Mouse (Mus musculus) neural tube, embryonic 15.5 days (tissue): ENCODE measurements around the gene Phactr4. TPM values are rescaled to one million over a fixed set of nuclear protein-coding genes. Genes with fewer than 3 reads are reported as not detected.
A peak's percentile ranks its signal among the peaks of the same experiment; 100 is the strongest.
"Not testable (repeated sequence)": the region's sequence is repeated elsewhere in the genome, so short reads cannot be mapped to it uniquely, and the experiment has no call there.

ENCODE experiments used
- ATAC-seq: fragments of 200-750 bp; cut with Nextera tagmentation; 2 replicates; pipeline ENCODE4 v1.8.0; 2017; ENCODE audit warnings: mild to moderate bottlenecking, moderate TSS enrichment, moderate library complexity; ENCODE audit not compliant: low FRiP score
- H3K27ac ChIP-seq: fragments of 300-500 bp; sonication (generic); replicated peaks from 2 replicates; pipeline ENCODE4 v1.5.1; 2015; ENCODE audit warnings: mild to moderate bottlenecking, inconsistent platforms
- H3K27me3 ChIP-seq: fragments of 300-500 bp; sonication (generic); replicated peaks from 2 replicates; pipeline ENCODE4 v1.6.1; 2015; ENCODE audit warnings: inconsistent platforms
- H3K36me3 ChIP-seq: fragments of 300-500 bp; sonication (generic); 2 replicates; pipeline ENCODE4 v1.6.1; 2015; ENCODE audit warnings: inconsistent platforms
- H3K4me1 ChIP-seq: fragments of 300-500 bp; sonication (generic); 2 replicates; pipeline ENCODE4 v1.6.1; 2015; ENCODE audit warnings: inconsistent platforms
- H3K4me2 ChIP-seq: fragments of 300-500 bp; sonication (generic); 2 replicates; pipeline ENCODE4 v1.6.1; 2015; ENCODE audit warnings: inconsistent platforms, mild to moderate bottlenecking, moderate library complexity
- H3K4me3 ChIP-seq: fragments of 300-500 bp; sonication (generic); replicated peaks from 2 replicates; pipeline ENCODE4 v1.5.1; 2015; ENCODE audit warnings: mild to moderate bottlenecking, inconsistent platforms
- H3K9ac ChIP-seq: fragments of 300-500 bp; sonication (generic); replicated peaks from 2 replicates; pipeline ENCODE4 v1.6.1; 2015; ENCODE audit warnings: mild to moderate bottlenecking, inconsistent platforms
- H3K9me3 ChIP-seq: fragments of 300-500 bp; sonication (generic); replicated peaks from 2 replicates; pipeline ENCODE4 v1.6.1; 2016; ENCODE audit warnings: inconsistent platforms
- WGBS: fragments of 180-500 bp; shearing (Covaris S2); methylation state at CpG from one replicate; pipeline ENCODE4 v1.1.7; 2015; ENCODE audit warnings: mixed read lengths; 5-methylcytosine and 5-hydroxymethylcytosine counted together
- polyA plus RNA-seq: library from polyadenylated mRNA; unstranded; fragments of >200 nt; fragmentation: Nextera tagmentation; extraction: Ambion mirVana; gene quantifications from 2 replicates; pipeline ENCODE4 v1.2.1, GENCODE M21; 2015

Gene Phactr4
- polyA plus RNA-seq, 1 experiment from 2014 or later, result 6.5 TPM

- H3K27me3 ChIP-seq, result no peaks in the 10 kb centered on the region
- no peaks in the 10 kb centered on the region for H3K4me1 ChIP-seq
- H3K9ac ChIP-seq, result no peak overlapping the region
- no peaks in the 10 kb centered on the region for H3K36me3 ChIP-seq
- ATAC-seq, result no peak
- no peak overlapping the region for H3K4me3 ChIP-seq
- H3K4me2 ChIP-seq, result no peak overlapping the region
- 88% methylated on average over 8 of the region's 8 CpGs for WGBS
- no peaks in the 10 kb centered on the region for H3K9me3 ChIP-seq
- no peak overlapping the region for H3K27ac ChIP-seq
Measured at GRCm38 (mm10) chr4:132444516-132444915, 22.2 kb upstream of the Phactr4 start.

DNA sequence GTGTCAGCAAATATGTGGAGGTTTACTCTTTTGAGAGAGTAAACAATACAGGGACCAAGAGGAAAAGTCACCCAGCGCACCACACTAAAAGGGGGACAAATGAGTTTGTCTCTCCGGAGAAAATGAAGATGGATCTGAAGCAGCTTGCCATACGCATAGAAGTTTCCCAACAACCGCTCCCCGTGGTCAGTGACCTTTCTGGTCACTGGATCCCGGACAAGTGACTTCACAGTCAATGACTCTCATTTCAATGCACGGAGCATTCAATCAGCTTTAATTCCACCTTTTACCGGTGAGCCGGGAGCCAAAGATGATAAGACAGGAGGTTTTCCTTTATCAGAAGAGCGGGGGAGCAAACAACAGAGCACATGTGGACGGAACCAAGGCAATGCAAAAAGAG is 15.6 kb upstream of the Phactr4 start:
- WGBS, result 19% methylated on average over 11 of the region's 11 CpGs
- H3K9me3 ChIP-seq, result no peaks in the 10 kb centered on the region
- no peak overlapping the region for H3K9ac ChIP-seq
- no peak for ATAC-seq
- no peak overlapping the region for H3K27ac ChIP-seq
- no peaks in the 10 kb centered on the region for H3K4me1 ChIP-seq
- H3K4me3 ChIP-seq, result no peak overlapping the region
- no peak overlapping the region for H3K4me2 ChIP-seq
- no peaks in the 10 kb centered on the region for H3K36me3 ChIP-seq
- no peaks in the 10 kb centered on the region for H3K27me3 ChIP-seq

DNA sequence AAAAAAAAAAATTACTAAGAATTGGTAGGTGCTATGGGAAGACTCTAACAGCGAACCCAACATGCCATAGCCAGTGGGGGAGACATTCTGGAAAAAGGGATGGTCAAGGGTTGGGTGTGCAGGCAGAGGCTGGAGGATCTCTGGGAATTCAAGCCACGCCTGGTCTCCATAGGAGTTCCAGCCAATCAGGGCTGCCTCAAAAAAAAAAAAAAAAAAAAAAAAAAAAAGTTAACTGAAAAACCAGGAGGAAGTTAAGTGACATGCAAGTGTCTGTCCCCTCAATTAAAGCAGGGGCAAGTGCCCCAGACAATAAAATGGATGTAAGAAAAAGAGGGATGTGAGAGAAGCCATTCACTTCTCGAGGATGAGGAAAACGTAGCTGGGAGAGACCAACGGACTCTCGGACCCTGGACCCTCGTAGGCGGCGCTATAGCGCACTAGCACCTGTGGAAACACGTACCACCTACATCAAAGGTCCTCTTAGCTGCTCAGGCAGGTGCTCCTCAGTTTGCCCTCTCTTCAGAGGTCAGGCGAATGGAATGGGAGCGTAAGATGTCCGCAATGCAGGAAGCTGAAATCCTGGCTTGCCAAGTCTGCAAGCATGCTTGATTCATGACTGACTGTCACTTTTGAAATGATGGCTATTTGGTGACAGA is 10.6 kb upstream of the Phactr4 start:
- 18% methylated on average over 14 of the region's 14 CpGs for WGBS
- H3K36me3 ChIP-seq, result no peaks in the 10 kb centered on the region

DNA sequence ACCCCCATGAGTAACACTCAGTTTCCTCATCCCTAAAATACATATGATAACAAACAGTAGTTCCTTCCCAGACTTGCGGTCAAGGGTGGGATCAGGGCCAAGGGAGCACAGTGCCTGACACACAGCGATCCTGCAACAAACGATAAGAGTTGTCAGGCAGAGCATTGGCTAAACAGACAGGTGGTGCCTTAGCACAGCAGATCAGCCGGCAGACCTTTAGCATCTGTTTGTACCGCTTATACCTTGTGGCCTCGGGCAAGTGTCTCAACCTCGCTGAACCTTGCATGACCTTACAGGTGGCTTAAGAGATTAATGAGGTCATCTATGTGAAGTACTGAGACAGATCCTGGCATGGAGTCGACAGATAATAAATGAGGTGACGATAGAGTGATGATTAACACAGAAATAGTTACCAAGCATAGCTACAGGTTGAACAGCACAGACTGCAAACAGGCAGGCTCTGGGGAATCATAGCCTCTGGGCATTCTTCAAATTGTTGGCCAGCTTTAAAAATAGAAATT is 5.8 kb upstream of the Phactr4 start:
- Histone ChIP-seq H3K9ac (no peak overlapping the region), H3K27ac (no peak overlapping the region), H3K27me3 (no peaks in the 10 kb centered on the region), H3K4me1 (no peaks in the 10 kb centered on the region), H3K9me3 (no peaks in the 10 kb centered on the region), H3K4me2 (no peak overlapping the region), H3K4me3 (no peak overlapping the region), H3K36me3 (no peaks in the 10 kb centered on the region)
- 70% methylated on average over 9 of the region's 9 CpGs for WGBS
- ATAC-seq, result no peak

More for the DNA sequence above, 10.6 kb upstream of the Phactr4 start:
- H3K9me3 ChIP-seq, result no peaks in the 10 kb centered on the region
- no peak overlapping the region for H3K9ac ChIP-seq
- H3K27me3 ChIP-seq, result no peaks in the 10 kb centered on the region
- no peaks in the 10 kb centered on the region for H3K4me1 ChIP-seq
- H3K4me3 ChIP-seq, result no peak overlapping the region
- H3K4me2 ChIP-seq, result 0 out of 2 replicates have a peak overlapping the region, but pooled peaks have one; percentile 15
- H3K27ac ChIP-seq, result no peak overlapping the region
- ATAC-seq, result no peak

DNA sequence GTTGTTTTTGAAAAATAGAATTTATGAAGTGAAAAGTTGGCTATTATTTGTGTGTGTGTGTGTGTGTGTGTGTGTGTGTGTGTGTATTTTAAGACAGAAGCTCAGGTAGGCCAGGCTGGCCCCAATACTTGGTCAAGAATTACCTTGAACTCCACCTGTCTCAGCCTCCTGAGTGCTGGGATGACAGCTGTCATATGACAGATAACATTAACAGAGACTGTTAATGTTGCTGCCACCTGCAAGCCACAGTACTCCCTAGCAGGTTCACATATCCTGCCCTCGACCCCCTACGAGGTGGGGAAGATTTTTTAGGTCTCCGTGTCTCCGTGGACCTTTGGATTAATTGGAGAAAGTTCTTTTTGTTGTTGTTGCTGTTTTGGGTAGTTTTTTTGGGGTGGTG is 5.2 kb upstream of the Phactr4 start:
- H3K36me3 ChIP-seq, result no peaks in the 10 kb centered on the region
- peaks cover 4% of the 10 kb centered on the region; the same call in 1 of the 2 replicates for H3K4me1 ChIP-seq
- 82% methylated on average over 4 of the region's 4 CpGs for WGBS
- H3K4me3 ChIP-seq, result no peak overlapping the region
- no peaks in the 10 kb centered on the region for H3K9me3 ChIP-seq
- no peak overlapping the region for H3K27ac ChIP-seq
- no peak overlapping the region for H3K4me2 ChIP-seq
- no peak for ATAC-seq
- H3K27me3 ChIP-seq, result no peaks in the 10 kb centered on the region
- H3K9ac ChIP-seq, result no peak overlapping the region

GRCm38 (mm10) chr4:132426021-132426420 is 3.7 kb upstream of the Phactr4 start:
- Histone ChIP-seq H3K9ac (no peak overlapping the region), H3K9me3 (no peaks in the 10 kb centered on the region), H3K4me1 (peaks cover 9% of the 10 kb centered on the region), H3K4me2 (no peak overlapping the region), H3K4me3 (no peak overlapping the region), H3K27ac (no peak overlapping the region), H3K27me3 (no peaks in the 10 kb centered on the region), H3K36me3 (no peaks in the 10 kb centered on the region)
- no peak for ATAC-seq
- 64% methylated on average over 2 of the region's 2 CpGs for WGBS

GRCm38 (mm10) chr4:132424765-132425164 is 2.5 kb upstream of the Phactr4 start:
- no peak overlapping the region for H3K9ac ChIP-seq
- H3K27ac ChIP-seq, result no peak overlapping the region
- ATAC-seq, result no peak
- H3K27me3 ChIP-seq, result no peaks in the 10 kb centered on the region
- no peak overlapping the region for H3K4me2 ChIP-seq
- H3K4me3 ChIP-seq, result no peak overlapping the region
- H3K36me3 ChIP-seq, result no peaks in the 10 kb centered on the region
- WGBS, result 93% methylated on average over 5 of the region's 5 CpGs
- H3K9me3 ChIP-seq, result no peaks in the 10 kb centered on the region
- H3K4me1 ChIP-seq, result peaks cover 21% of the 10 kb centered on the region

GRCm38 (mm10) chr4:132421556-132421922 is 750 bp downstream of the Phactr4 start:
- no peaks in the 10 kb centered on the region for H3K9me3 ChIP-seq
- H3K9ac ChIP-seq, result peak overlapping the region; percentile 68
- WGBS, result 0% methylated on average over 13 of the region's 13 CpGs
- H3K4me2 ChIP-seq, result peak overlapping the region; percentile 85
- H3K27ac ChIP-seq, result peak overlapping the region; percentile 92
- peaks cover 21% of the 10 kb centered on the region for H3K4me1 ChIP-seq
- H3K36me3 ChIP-seq, result no peaks in the 10 kb centered on the region
- ATAC-seq, result 0 out of 2 replicates have a peak, but pooled peaks have one; percentile 21
- H3K4me3 ChIP-seq, result peak overlapping the region; percentile 91
- no peaks in the 10 kb centered on the region for H3K27me3 ChIP-seq

DNA sequence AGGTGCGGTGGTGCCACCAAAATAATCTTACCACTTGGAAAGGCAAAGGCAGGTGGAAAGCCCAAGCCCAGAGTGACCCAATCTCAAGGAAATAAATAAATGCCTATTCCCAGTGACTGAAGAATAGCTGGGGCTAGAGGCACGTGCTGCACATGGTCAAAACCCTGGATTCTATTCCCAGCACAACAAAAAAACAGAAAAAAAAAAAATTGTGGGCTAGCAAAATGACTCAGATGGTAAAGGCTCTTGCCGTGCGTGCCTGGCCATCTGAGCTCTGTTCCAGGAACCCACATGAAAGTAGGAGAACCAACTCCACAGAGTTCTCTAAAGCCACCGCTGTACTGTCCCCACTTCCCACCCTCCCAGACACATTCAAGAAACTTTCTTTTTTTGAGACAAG is 1.8 kb downstream of the Phactr4 start:
- peak overlapping the region; percentile 85 for H3K4me2 ChIP-seq
- H3K36me3 ChIP-seq, result no peaks in the 10 kb centered on the region
- H3K27me3 ChIP-seq, result no peaks in the 10 kb centered on the region
- peaks cover 21% of the 10 kb centered on the region for H3K4me1 ChIP-seq
- ATAC-seq, result no peak
- 68% methylated on average over 5 of the region's 5 CpGs for whole genome bisulfite sequencing
- H3K4me3 ChIP-seq, result peak overlapping the region; percentile 91; the same call in 1 of the 2 replicates
- no peak overlapping the region for H3K27ac ChIP-seq
- no peak overlapping the region for H3K9ac ChIP-seq
- H3K9me3 ChIP-seq, result no peaks in the 10 kb centered on the region

GRCm38 (mm10) chr4:132415966-132416365 is 6.3 kb downstream of the Phactr4 start:
- no peak overlapping the region for H3K27ac ChIP-seq
- no peak for ATAC-seq
- no peaks in the 10 kb centered on the region for H3K36me3 ChIP-seq
- no peak overlapping the region for H3K4me3 ChIP-seq
- no peak overlapping the region for H3K9ac ChIP-seq
- no peaks in the 10 kb centered on the region for H3K9me3 ChIP-seq
- no peak overlapping the region for H3K4me2 ChIP-seq
- no peaks in the 10 kb centered on the region for H3K27me3 ChIP-seq
- peaks cover 12% of the 10 kb centered on the region for H3K4me1 ChIP-seq

- H3K27ac ChIP-seq, H3K9me3 ChIP-seq, H3K4me1 ChIP-seq, H3K4me2 ChIP-seq, H3K4me3 ChIP-seq, ATAC-seq, H3K9ac ChIP-seq, H3K27me3 ChIP-seq, H3K36me3 ChIP-seq: not testable (repeated sequence)
- 90% methylated on average over 4 of the region's 4 CpGs for WGBS
Measured at GRCm38 (mm10) chr4:132413257-132413656, 9.0 kb downstream of the Phactr4 start.

DNA sequence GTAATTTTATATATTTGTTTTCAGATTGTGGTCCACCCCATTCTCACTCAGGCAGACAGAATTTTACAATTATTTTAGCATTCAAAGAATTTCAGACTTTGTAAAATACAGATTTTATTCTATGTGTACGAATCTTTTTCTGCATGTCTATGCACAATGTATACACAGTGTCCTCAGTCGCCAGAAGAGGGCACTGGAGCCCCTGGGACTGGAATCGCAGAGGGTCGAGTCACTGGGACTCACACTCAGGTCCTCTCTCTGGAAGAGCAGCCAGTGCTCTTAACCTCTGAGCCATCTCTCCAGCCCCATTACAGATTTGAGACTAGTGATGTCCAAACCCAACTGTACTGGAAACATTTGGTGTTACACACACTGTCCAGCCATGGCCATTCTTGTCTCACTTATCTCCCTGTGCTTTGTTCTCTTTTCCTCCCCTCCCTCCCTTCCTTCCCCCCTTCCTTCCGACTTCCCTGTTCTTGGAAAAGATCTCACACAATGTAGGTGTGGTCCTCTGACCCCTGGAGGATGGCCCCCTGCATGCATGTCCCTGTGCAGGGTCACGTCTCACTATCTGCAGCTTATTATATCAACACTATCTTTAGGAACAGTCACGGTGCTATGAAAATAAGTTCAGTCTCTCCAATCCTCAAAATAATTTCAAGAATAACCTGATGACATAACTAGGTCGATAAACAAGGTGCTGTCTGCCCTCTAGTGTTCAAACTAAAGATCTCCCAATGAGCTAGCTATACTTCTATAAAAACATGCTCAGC is 10.8 kb downstream of the Phactr4 start:
- ATAC-seq, result no peak
- WGBS, result 64% methylated on average over 8 of the region's 8 CpGs
- Histone ChIP-seq H3K4me2 (no peak overlapping the region), H3K4me1 (no peaks in the 10 kb centered on the region), H3K4me3 (no peak overlapping the region), H3K36me3 (no peaks in the 10 kb centered on the region), H3K27me3 (no peaks in the 10 kb centered on the region), H3K9me3 (no peaks in the 10 kb centered on the region), H3K27ac (no peak overlapping the region), H3K9ac (no peak overlapping the region)
